Mouse (Mus musculus) fibroblast of lung, adult 2 months (primary cell): Measurements from ENCODE around the gene Nnat.
A peak's percentile ranks its signal among the peaks of the same experiment; 100 is the strongest.

ENCODE experiments used
- DNase-seq: peaks from one replicate; pipeline ENCODE4 v3.0.0-alpha.2; 2011; ENCODE audit warnings: low read depth

The Nnat gene

GRCm38 (mm10) chr2:157605025-157605675, 45.3 kb downstream of the Nnat start:
- DNase-seq, result peak; percentile 8

- no peak for DNase-seq
Observed at GRCm38 (mm10) chr2:157607542-157608236, 47.8 kb downstream of the Nnat start.

- no peak for DNase-seq
Observed at GRCm38 (mm10) chr2:157611735-157612134, 51.9 kb downstream of the Nnat start.
